Mouse (Mus musculus): ENCODE measurements at regions not wholly inside any gene's neighbourhood (a gene's known extent, or its start where the extent isn't known, plus 50 kb on each side); places are given as distances from the start of the nearest gene placed in this dataset.

GRCm38 (mm10) chr11:114552176-114552575, 116.1 kb upstream of the Rpl38 start:
- no peak for DNase-seq (ENCODE audit: extremely low read depth, insufficient read length, low spot score)

DNA sequence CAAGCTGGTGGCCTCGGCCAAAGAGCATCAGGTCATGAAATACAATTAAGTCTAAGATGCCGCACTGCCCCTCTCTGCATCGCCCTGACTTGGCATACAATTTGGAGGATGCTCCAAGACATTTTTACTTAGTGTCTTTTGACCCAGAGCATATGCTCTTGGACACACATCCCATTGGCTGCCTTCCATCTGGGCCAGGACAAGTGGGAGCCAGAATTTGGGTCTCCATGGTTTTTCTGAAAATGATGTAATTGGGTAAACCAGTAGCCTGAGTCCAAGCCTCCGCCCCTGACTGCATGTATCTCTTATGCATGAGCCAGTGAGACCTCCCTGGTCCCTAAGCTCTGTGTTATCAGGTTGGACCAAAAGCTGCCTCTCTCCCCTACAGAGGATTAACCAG, 117.1 kb upstream of the Rpl38 start:
- DNase-seq (ENCODE audit: extremely low read depth, insufficient read length, low spot score): no peak

DNA sequence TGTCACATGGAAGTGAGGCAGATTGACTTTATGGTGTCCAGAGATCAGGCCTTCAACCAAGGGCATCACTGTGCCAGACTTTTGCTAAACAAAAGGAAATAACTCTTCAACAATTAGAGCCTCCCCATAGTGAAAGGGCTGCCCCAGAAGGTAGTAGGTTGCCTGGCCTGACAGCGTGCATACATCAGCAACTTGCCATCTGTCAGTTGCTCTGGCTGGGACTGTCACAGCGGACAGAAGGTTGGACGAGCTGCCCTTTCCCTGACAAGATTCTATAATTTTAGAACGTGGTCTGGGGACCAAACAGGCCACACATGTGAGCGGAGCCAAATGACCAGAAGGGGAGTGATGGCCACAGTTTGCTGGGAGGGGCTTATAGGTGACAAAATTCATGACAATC, 119.7 kb upstream of the Rpl38 start:
- DNase-seq (ENCODE audit: extremely low read depth, insufficient read length, low spot score): no peak

DNA sequence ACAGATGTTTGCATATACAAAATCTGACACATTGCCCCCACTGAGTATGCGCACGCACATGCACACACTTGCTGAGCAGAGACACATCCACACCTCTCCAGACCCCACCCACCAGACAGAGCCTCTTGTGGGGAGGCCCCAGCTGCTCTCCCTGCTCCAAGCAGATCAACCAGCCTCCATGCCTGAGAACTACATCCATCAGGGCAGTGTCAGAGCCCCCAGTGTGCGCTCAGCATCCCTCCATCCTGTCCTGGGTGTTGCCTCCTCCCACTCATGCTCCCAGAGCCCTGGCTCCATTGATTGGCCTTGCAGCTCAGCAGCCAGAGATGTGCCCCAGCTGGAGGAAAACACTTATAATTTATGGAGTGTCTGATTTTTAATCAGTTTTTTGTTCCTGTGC, 124.1 kb upstream of the Rpl38 start:
- no peak for DNase-seq (ENCODE audit: extremely low read depth, insufficient read length, low spot score)

DNA sequence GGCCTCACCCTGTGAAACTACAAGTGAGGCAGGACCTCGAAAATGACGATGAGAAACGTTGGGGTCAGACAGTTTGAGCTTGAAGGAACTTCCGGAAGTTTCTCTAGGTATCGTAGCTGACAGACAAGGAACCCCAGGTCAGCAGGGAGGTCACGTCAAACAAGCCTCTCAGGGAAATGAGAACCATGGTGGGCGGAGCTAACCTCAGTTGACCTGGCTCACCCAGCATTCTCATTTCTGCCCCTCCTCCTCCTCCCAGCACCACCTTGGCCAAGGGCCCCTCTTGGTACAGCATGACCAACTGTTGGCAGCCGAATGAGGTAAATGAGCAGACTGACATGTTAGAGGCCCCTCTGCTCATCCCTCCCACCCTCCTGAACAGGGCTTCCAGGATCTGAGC, 126.2 kb upstream of the Rpl38 start:
- no peak for DNase-seq (ENCODE audit: extremely low read depth, insufficient read length, low spot score)

- no peak for DNase-seq (ENCODE audit: extremely low read depth, insufficient read length, low spot score)
Measured at GRCm38 (mm10) chr11:114540503-114540902, 127.8 kb upstream of the Rpl38 start.

DNA sequence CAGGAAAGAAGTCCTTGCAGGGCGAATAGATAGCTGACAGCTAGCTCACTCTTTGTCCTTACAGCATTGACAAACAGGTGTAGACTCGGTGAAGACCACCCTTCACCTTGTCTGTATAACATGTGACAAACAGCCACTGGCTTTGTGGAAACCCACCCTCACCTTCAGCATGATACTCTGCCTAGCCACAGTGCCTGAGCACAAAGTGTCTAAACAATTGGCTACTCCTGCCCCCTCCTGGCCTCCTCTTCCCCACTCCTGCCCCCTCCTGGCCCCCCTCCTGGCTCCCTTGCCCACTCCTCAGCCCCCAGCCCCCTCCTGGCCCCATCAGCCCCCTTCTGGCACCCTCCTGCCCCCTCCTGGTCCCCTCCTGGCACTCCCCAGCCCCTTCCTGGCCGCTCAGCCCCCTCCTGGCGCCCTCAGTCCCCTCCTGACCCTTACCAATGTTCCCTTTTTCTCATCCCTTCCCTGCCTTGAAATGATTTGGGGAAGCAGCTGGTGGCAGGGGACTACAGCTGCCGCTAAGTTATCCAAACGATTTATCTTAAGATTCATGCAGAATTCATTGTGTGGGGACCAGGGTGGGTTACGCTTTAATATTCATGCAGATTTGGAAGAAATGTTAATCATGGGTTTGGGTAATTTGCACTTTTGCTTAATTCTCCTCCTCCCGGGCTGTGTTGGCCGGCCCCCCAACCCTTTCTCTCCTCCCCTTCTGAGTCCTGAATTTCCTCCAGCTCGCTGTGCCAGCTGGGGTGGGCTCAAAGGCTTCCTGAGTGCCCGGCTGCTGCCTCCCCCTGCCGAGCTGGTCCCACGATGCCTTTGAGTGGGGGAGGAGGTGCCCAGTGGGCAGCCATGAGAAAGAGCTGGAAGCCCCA, 131.5 kb upstream of the Rpl38 start:
- no peak for DNase-seq (ENCODE audit: extremely low read depth, insufficient read length, low spot score)

- DNase-seq (ENCODE audit: extremely low read depth, insufficient read length, low spot score): no peak
Measured at GRCm38 (mm10) chr11:114535900-114536299, 132.4 kb upstream of the Rpl38 start.

DNA sequence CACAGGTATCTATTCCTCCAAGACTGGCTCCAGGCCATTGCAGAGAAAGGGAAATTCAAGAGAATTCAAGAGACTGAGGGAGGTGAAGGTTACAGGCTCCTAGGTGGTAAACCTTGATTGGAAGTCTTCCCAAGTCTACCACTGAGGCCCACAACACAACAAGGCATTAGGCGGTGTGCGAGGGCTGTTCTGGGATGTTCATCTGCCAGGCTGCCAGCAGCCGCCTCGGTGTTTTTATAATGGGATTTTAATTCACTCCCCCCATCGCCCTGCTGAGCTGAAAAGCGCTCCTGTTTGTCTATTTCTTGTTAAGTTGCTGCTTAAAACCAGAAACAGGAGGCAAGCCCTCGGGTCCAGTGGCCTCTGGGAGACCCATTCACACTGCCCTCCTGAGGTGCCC, 133.9 kb upstream of the Rpl38 start:
- no peak for DNase-seq (ENCODE audit: extremely low read depth, insufficient read length, low spot score)

- DNase-seq (ENCODE audit: extremely low read depth, insufficient read length, low spot score): no peak
Measured at GRCm38 (mm10) chr11:114531241-114531765, 137.0 kb upstream of the Rpl38 start.

DNA sequence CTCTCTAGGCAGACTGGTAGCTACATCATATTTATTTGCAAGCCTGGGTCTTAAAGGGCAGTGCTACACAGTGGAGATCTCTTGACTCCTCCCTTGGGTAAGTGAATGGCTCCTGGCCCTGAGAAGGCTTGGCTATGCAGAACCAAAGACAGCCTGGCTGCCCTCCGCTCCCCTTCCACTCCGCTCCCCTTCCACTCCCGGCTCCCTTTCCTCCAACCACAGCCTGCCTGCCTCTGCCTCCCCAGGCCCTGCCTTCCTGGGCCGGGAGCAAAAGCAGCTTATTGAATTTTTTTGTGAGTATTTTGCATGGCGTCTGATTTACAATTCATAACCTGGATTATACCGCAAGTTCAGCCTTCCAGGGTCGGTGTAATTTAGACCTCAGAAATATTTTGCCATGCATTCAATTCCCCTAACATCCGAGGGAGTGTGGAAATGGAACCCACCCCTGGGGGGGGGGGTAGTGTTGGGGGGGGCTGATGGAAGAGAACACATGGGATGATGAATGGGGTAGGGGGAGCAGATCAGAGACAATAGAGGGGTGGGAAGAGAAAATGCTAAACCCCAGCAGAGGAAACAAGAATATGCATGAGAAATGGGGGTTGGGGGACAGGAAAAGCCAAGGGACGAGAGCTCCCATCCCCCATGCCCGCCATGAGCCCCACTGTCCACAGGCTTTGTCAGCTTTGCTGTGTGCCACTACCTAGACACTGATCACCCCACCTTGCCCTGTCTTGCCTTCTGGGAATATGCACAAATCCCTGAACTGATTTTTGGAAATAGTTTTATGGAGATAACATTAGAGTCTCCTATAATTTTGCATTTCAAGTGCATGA, 139.2 kb upstream of the Rpl38 start:
- DNase-seq (ENCODE audit: extremely low read depth, insufficient read length, low spot score): no peak

DNA sequence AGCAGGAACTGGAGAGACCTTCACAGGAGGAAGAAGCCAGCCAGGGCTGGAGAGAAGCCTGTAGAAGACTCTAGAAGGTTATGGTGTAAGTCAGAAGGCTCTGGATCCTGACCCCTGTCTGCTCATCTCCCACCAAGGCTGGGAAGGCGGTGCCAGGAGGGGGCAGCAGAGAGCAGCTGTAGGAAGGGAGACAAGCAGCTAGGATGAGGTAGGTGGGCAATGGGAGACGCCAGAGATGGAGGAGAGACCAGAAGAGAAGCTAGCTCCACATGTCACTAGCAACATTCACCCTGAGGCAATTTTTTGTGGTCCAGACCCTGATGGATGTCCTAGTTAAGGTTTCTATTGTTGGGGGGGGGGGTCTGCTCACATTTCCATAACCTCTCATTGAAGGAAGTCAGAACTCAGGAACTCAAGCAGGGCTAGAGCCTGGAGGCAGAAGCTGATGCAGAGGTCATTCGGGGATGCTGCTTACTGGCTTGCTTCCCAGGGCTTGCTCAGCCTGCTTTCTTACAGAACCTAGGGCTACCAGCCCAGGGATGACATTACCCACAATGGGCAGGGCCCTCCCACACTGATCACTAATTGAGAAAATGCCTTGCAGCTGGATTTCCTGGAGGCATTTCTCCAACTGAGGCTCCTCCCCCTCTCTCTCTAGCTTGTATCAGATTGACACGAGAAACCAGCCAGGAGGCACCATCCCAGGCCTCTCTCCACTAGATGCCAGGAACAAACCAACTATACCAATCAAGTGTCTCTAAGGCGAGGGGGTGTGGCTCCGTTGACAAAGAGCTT, 144.7 kb upstream of the Rpl38 start:
- no peak for DNase-seq (ENCODE audit: extremely low read depth, insufficient read length, low spot score)

DNA sequence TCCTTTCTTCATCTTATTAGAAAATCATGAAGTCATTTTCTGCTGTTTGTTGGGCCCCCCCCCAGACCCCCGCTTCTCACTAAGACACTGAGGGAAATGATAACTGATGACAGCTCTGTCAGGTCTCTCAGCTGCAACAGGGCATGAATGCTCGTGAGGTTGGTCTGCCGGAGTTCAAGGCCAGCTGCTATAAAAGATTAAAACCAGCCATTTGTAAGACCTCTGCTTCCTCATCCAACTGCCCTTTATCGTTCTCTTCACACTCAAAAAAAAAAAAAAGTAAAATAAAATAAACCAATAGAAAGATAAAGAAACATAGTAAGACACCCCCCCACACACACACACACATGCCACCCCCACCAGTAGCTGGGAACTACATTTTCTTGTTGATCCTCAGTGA, 153.0 kb upstream of the Rpl38 start:
- no peak for DNase-seq (ENCODE audit: extremely low read depth, insufficient read length, low spot score)

DNA sequence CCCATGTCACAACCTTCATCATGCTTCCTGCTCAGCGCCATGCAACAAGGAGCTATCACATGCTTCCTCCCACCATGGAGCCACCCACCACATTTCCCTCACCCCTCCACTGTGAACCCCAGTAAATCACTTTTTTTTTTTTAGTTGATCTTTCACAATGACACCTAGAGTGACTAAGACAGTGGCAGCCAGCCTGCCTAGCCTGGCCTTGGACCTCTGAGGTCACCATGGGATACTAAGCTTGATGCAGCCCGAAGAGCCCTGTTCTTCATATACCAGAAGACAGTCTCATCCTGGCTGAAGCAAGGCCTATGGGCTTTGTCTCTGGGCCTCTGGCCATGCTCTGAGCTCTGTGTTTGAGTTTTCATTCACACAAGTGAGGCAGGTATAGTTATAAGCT, 154.2 kb upstream of the Rpl38 start:
- no peak for DNase-seq (ENCODE audit: extremely low read depth, insufficient read length, low spot score)

GRCm38 (mm10) chr11:114513446-114513845, 154.9 kb upstream of the Rpl38 start:
- DNase-seq (ENCODE audit: extremely low read depth, insufficient read length, low spot score): no peak

- no peak for DNase-seq (ENCODE audit: extremely low read depth, insufficient read length, low spot score)
Measured at GRCm38 (mm10) chr11:114511994-114512393, 156.3 kb upstream of the Rpl38 start.

DNA sequence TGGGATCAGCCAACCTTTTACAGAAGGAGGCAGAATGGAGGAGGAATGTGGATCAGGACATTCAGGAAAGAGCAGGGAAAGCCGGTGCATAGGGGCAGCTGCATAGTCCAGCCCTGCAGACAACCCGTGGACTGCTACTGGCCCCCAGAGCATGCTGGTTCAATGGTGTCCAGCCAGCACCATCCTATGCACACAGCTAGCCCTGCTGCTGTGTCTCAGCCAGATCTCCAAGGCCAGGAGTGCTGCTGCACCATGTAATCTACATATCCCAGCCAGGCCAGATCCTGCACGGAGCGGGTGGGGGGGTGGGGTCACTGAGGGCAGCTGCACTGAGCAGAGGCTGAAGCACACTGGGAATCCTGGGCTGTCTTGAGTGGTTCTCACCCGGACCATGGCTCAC, 165.8 kb upstream of the Rpl38 start:
- no peak for DNase-seq (ENCODE audit: extremely low read depth, insufficient read length, low spot score)

DNA sequence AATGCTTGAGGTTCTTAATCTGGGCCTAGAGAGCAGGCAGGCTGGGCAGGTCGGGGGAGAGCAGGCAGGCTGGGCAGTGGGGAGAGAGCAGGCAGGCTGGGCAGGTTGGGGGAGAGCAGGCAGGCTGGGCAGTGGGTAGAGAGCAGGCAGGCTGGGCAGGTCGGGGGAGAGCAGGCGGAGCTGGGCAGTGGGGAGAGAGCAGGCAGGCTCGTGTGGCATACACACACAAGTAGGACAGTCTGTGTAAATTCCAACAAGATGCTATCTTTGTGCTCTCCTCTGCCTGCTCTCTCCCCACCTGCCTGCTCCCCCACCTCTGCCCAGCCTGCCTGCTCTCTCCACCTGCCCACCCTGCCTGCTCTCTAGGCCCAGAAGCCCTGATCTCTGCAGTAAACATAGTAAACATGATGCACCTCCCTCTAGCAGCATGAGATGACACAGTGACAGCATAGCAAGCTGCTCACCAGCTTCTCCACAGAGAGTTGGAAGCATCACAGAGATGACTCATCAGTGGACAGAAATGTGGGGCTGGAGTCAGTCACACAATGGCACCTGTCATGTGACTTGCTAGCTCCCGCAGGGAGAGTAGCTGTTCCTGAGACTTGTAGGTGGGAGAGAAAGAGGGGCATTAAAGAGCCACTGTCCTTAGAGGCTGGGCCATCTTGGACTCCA, 166.3 kb upstream of the Rpl38 start:
- DNase-seq (ENCODE audit: extremely low read depth, insufficient read length, low spot score): peak; percentile 35

DNA sequence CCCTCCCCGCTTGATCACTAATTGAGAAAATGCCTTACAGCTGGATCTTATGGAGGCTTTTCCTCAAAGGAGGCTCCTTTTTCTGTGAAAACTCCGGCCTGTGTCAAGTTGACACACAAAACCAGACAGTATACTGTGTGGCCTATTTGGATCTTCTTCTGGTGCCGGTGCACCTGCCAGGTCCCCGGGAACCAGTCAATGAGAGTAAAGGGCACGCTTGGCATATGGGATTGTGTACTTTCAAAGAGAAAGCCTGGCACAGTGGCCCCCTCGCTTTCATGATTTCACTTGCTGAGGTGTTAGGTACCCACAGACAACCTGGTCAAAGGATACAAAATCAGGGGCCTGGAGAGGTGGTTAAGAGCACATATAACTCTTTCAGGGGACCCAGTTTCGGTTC, 167.9 kb upstream of the Rpl38 start:
- no peak for DNase-seq (ENCODE audit: extremely low read depth, insufficient read length, low spot score)

DNA sequence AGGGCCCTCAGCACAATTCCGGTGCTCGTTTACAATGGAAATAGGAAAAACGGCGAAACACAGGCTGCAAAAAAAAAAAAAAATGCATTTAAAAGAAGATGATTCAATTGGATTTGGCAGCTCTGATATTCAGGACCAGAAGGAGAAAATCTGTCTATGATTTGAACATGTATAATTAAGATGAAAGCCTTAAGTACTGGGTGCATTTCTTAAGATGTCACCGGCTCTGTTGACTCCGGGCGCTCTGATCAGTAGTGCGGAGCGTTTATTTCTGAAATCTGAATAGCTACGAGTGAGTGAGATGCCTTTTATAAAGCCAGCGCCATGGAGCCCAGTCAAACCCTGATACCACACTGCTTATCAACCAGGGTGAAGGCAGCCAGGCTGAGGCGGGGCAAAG, 168.7 kb upstream of the Rpl38 start:
- DNase-seq (ENCODE audit: extremely low read depth, insufficient read length, low spot score): no peak

Data from 3134 (cell line).